Mouse (Mus musculus) C2C12 (cell line): ENCODE results near the gene Cyth1. TPM values are rescaled to one million over a fixed set of nuclear protein-coding genes. Genes with fewer than 3 reads are reported as not detected.
A peak's percentile ranks its signal among the peaks of the same experiment; 100 is the strongest.

ENCODE experiments used
- H3K27me3 ChIP-seq: one replicate; pipeline ENCODE4 v1.6.1; 2011; ENCODE audit not compliant: control insufficient read depth, insufficient read depth, insufficient read length
- H3K36me3 ChIP-seq: one replicate; pipeline ENCODE4 v1.6.1; 2011; ENCODE audit not compliant: control insufficient read depth, insufficient read depth
- H3K4me3 ChIP-seq: one replicate; pipeline ENCODE4 v1.5.1; 2011; ENCODE audit warnings: mild to moderate bottlenecking, control low read depth; ENCODE audit not compliant: poor library complexity, insufficient read depth, severe bottlenecking
- H3K79me2 ChIP-seq: one replicate; pipeline ENCODE4 v1.6.1; 2011; ENCODE audit not compliant: control insufficient read depth, insufficient read depth
- H3K79me3 ChIP-seq: one replicate; pipeline ENCODE4 v1.6.1; 2011; ENCODE audit warnings: low read depth, control low read depth
- H3ac ChIP-seq: one replicate; pipeline ENCODE3; 2011; ENCODE audit warnings: low read depth; ENCODE audit not compliant: control insufficient read depth, insufficient read length
- CEBPB ChIP-seq: IDR thresholded peaks from one replicate; pipeline ENCODE4 v1.6.1; 2011; ENCODE audit warnings: low read depth, mild to moderate bottlenecking, control low read depth, moderate library complexity
- CTCF ChIP-seq: IDR thresholded peaks from one replicate; pipeline ENCODE4 v1.5.1; 2011; ENCODE audit not compliant: control insufficient read depth, insufficient read depth, insufficient read length
- FOSL1 ChIP-seq: IDR thresholded peaks from one replicate; pipeline ENCODE4 v1.8.0; 2011; ENCODE audit warnings: mild to moderate bottlenecking, low read length; ENCODE audit not compliant: poor library complexity, insufficient read depth, severe bottlenecking
- MAX ChIP-seq: IDR thresholded peaks from one replicate; pipeline ENCODE4 v1.6.1; 2011; ENCODE audit warnings: mild to moderate bottlenecking, control low read depth
- MYOD1 ChIP-seq: IDR thresholded peaks from one replicate; pipeline ENCODE4 v1.6.1; 2011; ENCODE audit warnings: low read depth; ENCODE audit not compliant: control insufficient read depth, insufficient read length
- MYOG ChIP-seq: IDR thresholded peaks from one replicate; pipeline ENCODE4 v1.6.1; 2011; ENCODE audit not compliant: control insufficient read depth, insufficient read length; ENCODE audit errors: extremely low read depth
- USF1 ChIP-seq: IDR thresholded peaks from one replicate; pipeline ENCODE4 v1.6.1; 2011; ENCODE audit warnings: low read depth, mild to moderate bottlenecking, control low read depth, moderate library complexity
- polyA plus RNA-seq: library from polyadenylated mRNA; unstranded; fragments of >200 nt; fragmentation: generic; extraction: Trizol; gene quantifications from one replicate; pipeline ENCODE4 v1.2.1, GENCODE M21; 2012; ENCODE audit warnings: missing spikeins

Gene Cyth1
- polyA plus RNA-seq, 1 experiment: 7.9 TPM

DNA sequence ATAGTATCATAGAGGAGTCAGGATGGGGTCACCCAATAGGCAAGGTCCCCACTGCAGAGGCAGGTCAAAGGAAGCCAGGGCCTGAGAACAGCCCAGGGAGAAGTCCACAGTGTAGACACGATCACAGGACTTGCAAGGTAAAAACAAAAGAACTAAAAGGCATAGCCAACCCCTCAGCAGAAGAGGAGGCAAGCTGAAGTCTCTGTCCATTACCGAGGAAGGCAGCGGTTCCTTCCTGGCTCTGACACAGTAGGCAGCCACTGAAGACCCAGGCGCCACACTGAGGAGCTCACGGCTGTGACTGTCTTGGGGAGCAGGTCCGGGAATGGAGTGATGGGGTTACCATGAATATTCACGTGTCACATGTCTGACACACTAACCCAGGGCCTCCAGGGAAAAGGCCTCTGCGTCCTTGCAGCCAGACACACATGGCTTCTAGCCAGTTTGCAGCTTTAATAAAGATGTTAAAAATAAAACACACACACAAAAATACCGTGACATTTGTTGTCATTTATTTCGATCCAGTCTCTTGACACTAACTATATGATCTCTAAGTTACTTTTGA, 51.5 kb downstream of the Cyth1 start:
- Histone ChIP-seq H3K79me2 (peaks cover 26% of the 10 kb centered on the region), H3K79me3 (peaks cover 2% of the 10 kb centered on the region), H3K27me3 (no peaks in the 10 kb centered on the region), H3K4me3 (no peak overlapping the region), H3ac (no peak overlapping the region), H3K36me3 (no peaks in the 10 kb centered on the region)
- TF ChIP-seq CTCF: no peak

DNA sequence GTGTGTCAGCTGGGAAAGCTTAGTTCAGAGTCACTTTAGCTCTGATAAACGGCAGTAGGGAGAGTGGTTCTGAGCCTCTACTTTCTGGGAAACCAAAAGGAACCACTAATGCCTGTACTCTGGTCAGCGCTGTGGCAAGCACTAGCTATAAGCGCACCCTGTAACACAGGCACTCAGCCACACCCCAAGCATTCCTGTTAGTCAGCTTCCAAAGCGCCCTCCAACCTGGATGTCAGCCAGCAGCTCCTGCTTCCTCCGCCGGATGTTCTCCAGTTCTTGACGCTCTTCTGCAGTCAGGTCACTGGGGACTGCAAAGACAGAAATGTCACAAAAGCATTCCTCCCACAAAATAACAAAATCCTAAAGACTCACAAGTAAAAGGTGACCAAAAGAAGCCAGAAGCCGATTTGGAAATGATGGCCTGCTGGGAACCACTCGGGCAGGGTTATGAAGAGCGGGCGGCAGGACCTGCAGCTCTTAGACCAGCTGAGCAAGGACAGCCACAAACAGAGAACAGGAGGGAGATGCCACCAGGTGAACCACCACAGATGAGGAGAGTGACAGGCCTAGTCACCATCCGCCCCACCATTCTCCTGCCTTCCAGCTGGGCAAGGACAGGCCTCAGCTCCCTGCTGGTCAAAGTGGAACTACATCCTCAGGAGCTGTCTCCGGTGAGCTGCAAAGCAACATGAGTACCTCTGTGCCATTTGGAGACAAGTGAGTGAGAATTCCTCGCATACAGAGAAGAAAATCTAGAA, 54.8 kb downstream of the Cyth1 start:
- no peak for TF ChIP-seq FOSL1
- TF ChIP-seq MAX: peak; percentile 42
- Histone ChIP-seq H3K27me3 (no peaks in the 10 kb centered on the region), H3K4me3 (no peak overlapping the region), H3K79me3 (no peaks in the 10 kb centered on the region), H3ac (peak overlapping the region; percentile 14), H3K36me3 (peaks cover 5% of the 10 kb centered on the region), H3K79me2 (peaks cover 15% of the 10 kb centered on the region)

DNA sequence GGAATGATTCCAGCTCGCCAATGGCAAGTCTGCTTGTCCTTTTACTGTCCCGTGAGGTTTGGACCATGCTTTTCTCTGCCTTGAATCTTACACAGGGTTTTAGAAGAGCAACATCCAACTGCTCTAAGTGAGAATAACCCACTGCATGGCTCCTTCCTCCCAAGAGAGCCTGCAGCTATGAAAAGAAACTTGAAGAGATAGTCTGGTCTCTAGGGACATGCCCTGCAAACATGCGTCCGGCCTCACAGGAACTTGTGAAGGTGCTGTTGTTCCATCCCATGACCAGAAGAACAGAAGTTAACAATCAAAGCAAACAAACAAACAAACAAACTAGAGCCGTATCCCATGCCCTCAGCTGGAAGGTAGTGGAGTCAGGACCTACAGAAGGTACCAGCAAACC, 55.4 kb downstream of the Cyth1 start:
- Histone ChIP-seq H3K4me3 (no peak overlapping the region), H3K36me3 (peaks cover 6% of the 10 kb centered on the region), H3K79me2 (peaks cover 11% of the 10 kb centered on the region), H3K27me3 (no peaks in the 10 kb centered on the region), H3K79me3 (no peaks in the 10 kb centered on the region), H3ac (peak overlapping the region; percentile 14)
- TF ChIP-seq MYOD1 (no peak), FOSL1 (no peak), MAX (no peak)

DNA sequence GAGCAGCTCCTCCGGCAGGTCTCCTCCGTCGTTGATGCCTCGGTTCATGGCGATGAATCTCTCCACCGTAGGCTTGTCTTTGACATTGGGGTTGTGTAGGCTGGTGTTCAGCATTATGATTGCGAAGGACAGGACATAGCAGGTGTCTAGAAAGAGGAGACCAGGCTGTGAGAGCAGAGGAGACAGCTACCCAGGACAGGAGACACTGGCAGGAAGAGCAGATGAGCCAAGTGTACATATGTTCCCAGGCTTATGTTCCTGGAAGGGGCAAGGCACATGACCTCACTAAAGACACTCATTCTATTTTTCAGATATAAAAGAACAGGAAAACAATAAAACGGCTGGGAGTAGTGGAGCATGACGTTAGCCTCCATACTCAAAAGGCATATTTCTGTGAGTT, 65.6 kb downstream of the Cyth1 start:
- peaks cover 32% of the 10 kb centered on the region for H3K36me3 ChIP-seq
- no peak overlapping the region for H3K4me3 ChIP-seq
- H3K27me3 ChIP-seq: no peaks in the 10 kb centered on the region
- no peaks in the 10 kb centered on the region for H3K79me3 ChIP-seq
- no peak overlapping the region for H3ac ChIP-seq
- no peak for TF ChIP-seq FOSL1
- TF ChIP-seq CEBPB: no peak
- TF ChIP-seq MAX: no peak
- TF ChIP-seq MYOD1: no peak
- no peak for TF ChIP-seq MYOG
- no peak for TF ChIP-seq USF1
- no peak for TF ChIP-seq CTCF
- no peaks in the 10 kb centered on the region for H3K79me2 ChIP-seq

DNA sequence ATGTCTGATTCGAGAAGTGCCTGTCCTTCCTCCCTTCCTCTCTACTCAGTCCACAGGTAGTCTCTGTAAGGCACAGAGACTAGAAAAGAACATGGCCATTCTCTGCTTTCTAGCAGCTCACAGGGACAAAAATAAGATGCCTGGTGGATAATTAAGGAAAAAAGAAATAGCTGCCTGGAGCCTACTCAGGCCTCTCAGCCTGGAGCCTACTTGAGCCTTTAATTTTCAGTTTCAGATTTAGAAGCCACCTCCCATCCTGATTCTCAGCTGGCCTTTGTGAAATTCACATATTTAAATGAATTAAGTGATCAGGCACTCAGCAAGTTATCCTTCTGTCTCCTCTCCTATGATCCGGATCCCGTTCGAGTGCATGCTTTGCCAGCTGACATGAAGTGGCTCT, 66.0 kb downstream of the Cyth1 start:
- no peaks in the 10 kb centered on the region for H3K27me3 ChIP-seq
- peaks cover 32% of the 10 kb centered on the region for H3K36me3 ChIP-seq
- TF ChIP-seq MYOD1 (no peak), USF1 (no peak), CTCF (no peak), FOSL1 (no peak), MYOG (no peak), MAX (no peak), CEBPB (no peak)

DNA sequence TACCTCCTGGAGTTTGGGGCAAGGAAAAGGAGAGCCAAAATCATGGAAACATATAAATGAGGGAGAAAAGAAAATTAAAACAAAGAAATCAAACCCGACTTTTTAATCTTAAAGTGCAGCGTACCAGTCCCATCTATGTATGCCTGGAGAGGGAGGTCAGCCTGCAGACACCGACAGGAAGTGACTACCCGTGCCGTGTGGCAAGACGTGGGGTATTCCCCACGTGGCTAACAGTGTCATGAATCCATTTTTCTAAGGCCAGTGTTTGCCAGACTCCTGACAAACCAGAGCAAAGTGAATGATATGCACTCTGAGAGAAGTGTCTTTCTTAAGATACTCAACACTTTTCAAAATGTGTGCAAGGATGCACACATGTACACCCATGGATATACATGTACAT, 68.2 kb downstream of the Cyth1 start:
- Histone ChIP-seq H3K27me3 (no peaks in the 10 kb centered on the region), H3ac (no peak overlapping the region), H3K79me3 (no peaks in the 10 kb centered on the region), H3K36me3 (peaks cover 32% of the 10 kb centered on the region), H3K79me2 (no peaks in the 10 kb centered on the region), H3K4me3 (no peak overlapping the region)
- TF ChIP-seq MYOG: no peak
- no peak for TF ChIP-seq CEBPB
- no peak for TF ChIP-seq USF1
- no peak for TF ChIP-seq MYOD1
- no peak for TF ChIP-seq CTCF
- TF ChIP-seq FOSL1: no peak
- TF ChIP-seq MAX: no peak

More for the DNA sequence above, 66.0 kb downstream of the Cyth1 start:
- Histone ChIP-seq H3K4me3 (no peak overlapping the region), H3K79me3 (no peaks in the 10 kb centered on the region), H3ac (no peak overlapping the region), H3K79me2 (no peaks in the 10 kb centered on the region)
